Mouse (Mus musculus): ENCODE measurements around the gene Rrp12.

DNA sequence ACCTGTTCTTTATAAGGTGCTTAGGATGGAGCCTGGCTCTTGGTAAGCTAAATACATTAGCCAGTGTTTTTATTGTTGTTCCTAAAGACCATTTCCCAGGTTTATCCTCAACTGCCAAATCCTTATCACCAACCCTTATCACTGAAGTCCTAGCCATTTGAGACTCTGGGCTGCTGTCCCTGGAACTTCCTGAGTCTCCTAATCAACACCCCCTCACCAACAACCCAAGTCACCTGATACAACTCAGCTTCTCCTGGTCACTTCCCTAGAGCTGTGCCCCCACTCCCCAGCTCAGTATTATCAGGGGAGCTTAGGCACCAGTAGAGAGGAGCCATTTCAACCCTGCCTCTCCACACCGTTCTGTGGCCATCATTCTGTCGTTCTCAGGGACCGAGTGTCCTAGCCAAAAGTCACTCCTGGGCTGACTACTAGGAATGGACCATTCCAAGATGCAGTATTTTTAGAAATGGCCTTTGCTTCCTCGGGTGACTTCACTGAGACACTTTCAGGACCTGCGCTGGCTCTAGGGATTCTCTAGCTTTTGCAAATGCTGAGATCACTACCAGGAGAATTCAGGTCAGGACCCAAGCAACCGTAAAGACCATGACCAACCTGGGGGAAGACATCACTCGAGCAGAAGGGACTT is 54.7 kb downstream of the Rrp12 start:
- TF ChIP-seq GATA1 (IDR thresholded peaks at IDR 0.05; ENCODE audit: borderline replicate concordance, low read length) (no peak), FLI1 (IDR thresholded peaks at IDR 0.05; ENCODE audit: low read length) (no peak)

All from megakaryocyte, embryonic 14.5 days (primary cell).